Mouse (Mus musculus) layer of hippocampus, adult 8-10 months (tissue): Measurements from ENCODE around the gene 6430628N08Rik. TPM values are rescaled to one million over a fixed set of nuclear protein-coding genes. Genes with fewer than 3 reads are reported as not detected.

ENCODE experiments used
- DNase-seq, 2 experiments: peaks; one replicate each; pipeline ENCODE4 v3.0.0; 2022; ENCODE audit warnings: low spot score in 2 of 2
- total RNA-seq, 4 experiments: library from RNA; stranded (reverse); gene quantifications; 2 replicates each; pipeline ENCODE4 v1.2.4; 2022

6430628N08Rik gene
- total RNA-seq, 4 experiments from 2014 or later = 0.20 to 0.28 TPM; not detected in 2

GRCm38 (mm10) chr4:115939295-115940102 is 49.0 kb downstream of the 6430628N08Rik start, which contains the start of gene Dmbx1:
Gene Dmbx1, minus strand, starts transcription at chr4:115939926.
- no peak for DNase-seq

- DNase-seq = no peak
These were observed 50.2 kb downstream of the 6430628N08Rik start for GRCm38 (mm10) chr4:115940681-115941080.

GRCm38 (mm10) chr4:115941242-115941820 is 50.9 kb downstream of the 6430628N08Rik start:
- no peak for DNase-seq

GRCm38 (mm10) chr4:115943669-115944314 is 53.3 kb downstream of the 6430628N08Rik start:
- DNase-seq = no peak

Other genes starting within 250 kb of the 6430628N08Rik start
- 1 to 10 TPM in 1 of 4 experiments, under 1 TPM in 3; 0.52 to 2.1 (median 0.76) TPM for gene Cyp4b1, start 242.9 kb upstream of the 6430628N08Rik start, total RNA-seq
- 10 to 100 TPM; 57.2 to 62.0 (median 60.1) TPM for gene Efcab14, start 152.9 kb upstream of the 6430628N08Rik start, total RNA-seq
- under 1 TPM in 2 of 4 experiments, not detected in 2; 0.43 to 0.85 TPM for gene Tex38, start 109.6 kb upstream of the 6430628N08Rik start, total RNA-seq
- 10 to 100 TPM; 55.8 to 66.8 (median 63.1) TPM for gene Atpaf1, start 105.9 kb upstream of the 6430628N08Rik start, total RNA-seq
- 10 to 100 TPM in 1 of 4 experiments, 1 to 10 TPM in 3; 4.5 to 10.2 (median 7.1) TPM for gene Mob3c, start 62.6 kb upstream of the 6430628N08Rik start, total RNA-seq
- 10 to 100 TPM; 47.2 to 70.6 (median 53.7) TPM for gene Mknk1, start 51.5 kb upstream of the 6430628N08Rik start, total RNA-seq
- gene Kncn, start 6.3 kb upstream of the 6430628N08Rik start, total RNA-seq = under 1 TPM in 3 of 4 experiments, not detected in 1; 0.39 to 0.53 (median 0.41) TPM
- gene Dmbx1, start 49.3 kb downstream of the 6430628N08Rik start, total RNA-seq = under 1 TPM in 1 of 4 experiments, not detected in 3; 0.08 TPM
- gene Faah, start 127.3 kb downstream of the 6430628N08Rik start, total RNA-seq = 100 to 1,000 TPM; 125 to 145 (median 136) TPM
- gene Nsun4, start 163.2 kb downstream of the 6430628N08Rik start, total RNA-seq = 10 to 100 TPM; 10.6 to 11.8 (median 11.7) TPM
- 100 to 1,000 TPM; 402 to 415 (median 406) TPM for gene Uqcrh, start 184.4 kb downstream of the 6430628N08Rik start, total RNA-seq
- gene Lrrc41, start 184.6 kb downstream of the 6430628N08Rik start, total RNA-seq = 10 to 100 TPM; 45.7 to 49.3 (median 47.9) TPM
- gene Rad54l, start 233.0 kb downstream of the 6430628N08Rik start, total RNA-seq = 1 to 10 TPM in 1 of 4 experiments, under 1 TPM in 3; 0.41 to 1.1 (median 0.72) TPM
- 10 to 100 TPM; 69.7 to 76.0 (median 72.0) TPM for gene Pomgnt1, start 233.2 kb downstream of the 6430628N08Rik start, total RNA-seq